Mouse (Mus musculus) midbrain, embryonic 13.5 days (tissue): ENCODE results near the gene Alpl. TPM values are rescaled to one million over a fixed set of nuclear protein-coding genes. Genes with fewer than 3 reads are reported as not detected.

Source experiments
- ATAC-seq: fragments of 200-750 bp; cut with Nextera tagmentation; 2 replicates; pipeline ENCODE4 v1.8.0; 2017; ENCODE audit warnings: mild to moderate bottlenecking, moderate TSS enrichment, moderate library complexity
- H3K27ac ChIP-seq: fragments of 300-500 bp; sonication (generic); 2 replicates; pipeline ENCODE4 v1.5.1; 2015; ENCODE audit warnings: inconsistent platforms, mild to moderate bottlenecking, moderate library complexity
- H3K27me3 ChIP-seq: fragments of 300-500 bp; sonication (generic); 2 replicates; pipeline ENCODE4 v1.6.1; 2015; ENCODE audit warnings: mild to moderate bottlenecking, inconsistent platforms
- H3K36me3 ChIP-seq: fragments of 300-500 bp; sonication (generic); 2 replicates; pipeline ENCODE4 v1.6.1; 2015; ENCODE audit warnings: mild to moderate bottlenecking, inconsistent platforms
- H3K4me1 ChIP-seq: fragments of 300-500 bp; sonication (generic); replicated peaks from 2 replicates; pipeline ENCODE4 v1.6.1; 2015; ENCODE audit warnings: inconsistent platforms
- H3K4me2 ChIP-seq: fragments of 300-500 bp; sonication (generic); replicated peaks from 2 replicates; pipeline ENCODE4 v1.6.1; 2015; ENCODE audit warnings: moderate library complexity, mild to moderate bottlenecking, inconsistent platforms
- H3K4me3 ChIP-seq: fragments of 300-500 bp; sonication (generic); replicated peaks from 2 replicates; pipeline ENCODE4 v1.5.1; 2015; ENCODE audit warnings: mild to moderate bottlenecking, inconsistent platforms
- H3K9ac ChIP-seq: fragments of 300-500 bp; sonication (generic); replicated peaks from 2 replicates; pipeline ENCODE4 v1.6.1; 2015; ENCODE audit warnings: mild to moderate bottlenecking, inconsistent platforms
- H3K9me3 ChIP-seq: fragments of 300-500 bp; sonication (generic); 2 replicates; pipeline ENCODE4 v1.6.1; 2016; ENCODE audit warnings: mild to moderate bottlenecking, inconsistent platforms
- WGBS: fragments of 180-500 bp; shearing (Covaris S2); methylation state at CpG from one replicate; pipeline ENCODE4 v1.1.7; 2015; 5-methylcytosine and 5-hydroxymethylcytosine counted together
- polyA plus RNA-seq: library from polyadenylated mRNA; unstranded; fragments of >200 nt; fragmentation: Nextera tagmentation; extraction: Ambion mirVana; gene quantifications from 2 replicates; pipeline ENCODE4 v1.2.1, GENCODE M21; 2015

The Alpl gene
- polyA plus RNA-seq, 1 experiment from 2014 or later = 8.0 TPM

GRCm38 (mm10) chr4:137797038-137797437 is 854 bp upstream of the Alpl start:
- H3K4me2 ChIP-seq = no peak overlapping the region
- WGBS = 66% methylated on average over 4 of the region's 4 CpGs
- ATAC-seq = no peak
- H3K36me3 ChIP-seq = no peaks in the 10 kb centered on the region
- H3K9ac ChIP-seq = no peak overlapping the region
- H3K27ac ChIP-seq = no peak overlapping the region
- no peak overlapping the region for H3K4me3 ChIP-seq
- no peaks in the 10 kb centered on the region for H3K9me3 ChIP-seq
- peaks cover 27% of the 10 kb centered on the region; the same call in 1 of the 2 replicates for H3K27me3 ChIP-seq
- peaks cover 26% of the 10 kb centered on the region for H3K4me1 ChIP-seq

- no peaks in the 10 kb centered on the region for H3K9me3 ChIP-seq
- H3K27ac ChIP-seq = no peak overlapping the region
- H3K4me2 ChIP-seq = no peak overlapping the region
- ATAC-seq = no peak
- no peak overlapping the region for H3K9ac ChIP-seq
- no peaks in the 10 kb centered on the region for H3K36me3 ChIP-seq
- H3K4me3 ChIP-seq = no peak overlapping the region
- peaks cover 26% of the 10 kb centered on the region for H3K4me1 ChIP-seq
- WGBS = 82% methylated on average over 13 of the region's 13 CpGs
- peaks cover 27% of the 10 kb centered on the region; the same call in 1 of the 2 replicates for H3K27me3 ChIP-seq
These were observed 1.8 kb downstream of the Alpl start for GRCm38 (mm10) chr4:137794178-137794900.

GRCm38 (mm10) chr4:137793611-137794010 is 2.6 kb downstream of the Alpl start:
- no peak for ATAC-seq
- Histone ChIP-seq H3K4me3 (no peak overlapping the region), H3K36me3 (no peaks in the 10 kb centered on the region)

GRCm38 (mm10) chr4:137791440-137791839 is 4.7 kb downstream of the Alpl start:
- Histone ChIP-seq H3K4me1 (peaks cover 35% of the 10 kb centered on the region), H3K27ac (peak overlapping the region; percentile 39; the same call in 1 of the 2 replicates), H3K9me3 (no peaks in the 10 kb centered on the region), H3K4me2 (no peak overlapping the region), H3K9ac (0 out of 2 replicates have a peak overlapping the region, but pooled peaks have one; percentile 10), H3K36me3 (no peaks in the 10 kb centered on the region), H3K4me3 (no peak overlapping the region), H3K27me3 (peaks cover 17% of the 10 kb centered on the region; the same call in 1 of the 2 replicates)
- WGBS = 7% methylated on average over 7 of the region's 7 CpGs
- no peak for ATAC-seq

More at GRCm38 (mm10) chr4:137793611-137794010, 2.6 kb downstream of the Alpl start:
- H3K4me2 ChIP-seq = no peak overlapping the region
- H3K9me3 ChIP-seq = no peaks in the 10 kb centered on the region
- peaks cover 31% of the 10 kb centered on the region for H3K4me1 ChIP-seq
- H3K9ac ChIP-seq = no peak overlapping the region
- peaks cover 27% of the 10 kb centered on the region; the same call in 1 of the 2 replicates for H3K27me3 ChIP-seq
- 92% methylated on average over 7 of the region's 7 CpGs for WGBS
- H3K27ac ChIP-seq = no peak overlapping the region

- Histone ChIP-seq H3K9me3 (no peaks in the 10 kb centered on the region), H3K4me3 (no peak overlapping the region), H3K27me3 (peaks cover 16% of the 10 kb centered on the region; the same call in 1 of the 2 replicates), H3K36me3 (no peaks in the 10 kb centered on the region), H3K27ac (peak overlapping the region; percentile 39; the same call in 1 of the 2 replicates), H3K4me2 (no peak overlapping the region), H3K9ac (0 out of 2 replicates have a peak overlapping the region, but pooled peaks have one; percentile 10), H3K4me1 (peaks cover 32% of the 10 kb centered on the region)
- no peak for ATAC-seq
- WGBS = 87% methylated on average over 5 of the region's 5 CpGs
These were observed 5.2 kb downstream of the Alpl start for GRCm38 (mm10) chr4:137790981-137791380.

- Histone ChIP-seq H3K36me3 (no peaks in the 10 kb centered on the region), H3K4me3 (no peak overlapping the region), H3K27me3 (peaks cover 2% of the 10 kb centered on the region; the same call in 1 of the 2 replicates), H3K9ac (no peak overlapping the region), H3K27ac (no peak overlapping the region; the same call in 1 of the 2 replicates), H3K4me1 (peaks cover 32% of the 10 kb centered on the region), H3K9me3 (no peaks in the 10 kb centered on the region), H3K4me2 (no peak overlapping the region)
- ATAC-seq = peak; percentile 30; the same call in 1 of the 2 replicates
- 51% methylated on average over 7 of the region's 7 CpGs for WGBS
These were observed 7.6 kb downstream of the Alpl start for GRCm38 (mm10) chr4:137788511-137789049.

- Histone ChIP-seq H3K9me3 (no peaks in the 10 kb centered on the region), H3K27ac (no peak overlapping the region), H3K4me3 (no peak overlapping the region), H3K4me1 (peaks cover 34% of the 10 kb centered on the region), H3K4me2 (no peak overlapping the region), H3K27me3 (no peaks in the 10 kb centered on the region), H3K9ac (no peak overlapping the region), H3K36me3 (no peaks in the 10 kb centered on the region)
- 85% methylated on average over 7 of the region's 7 CpGs for WGBS
- no peak for ATAC-seq
These were observed 8.4 kb downstream of the Alpl start for GRCm38 (mm10) chr4:137787589-137788289.

- Histone ChIP-seq H3K4me3 (no peak overlapping the region), H3K9ac (no peak overlapping the region), H3K9me3 (no peaks in the 10 kb centered on the region), H3K36me3 (no peaks in the 10 kb centered on the region), H3K27me3 (no peaks in the 10 kb centered on the region), H3K4me1 (peaks cover 30% of the 10 kb centered on the region), H3K4me2 (no peak overlapping the region), H3K27ac (no peak overlapping the region)
- ATAC-seq = no peak
- WGBS = 93% methylated on average over 6 of the region's 6 CpGs
These were observed 9.7 kb downstream of the Alpl start for GRCm38 (mm10) chr4:137786488-137786887.

- Histone ChIP-seq H3K4me2 (no peak overlapping the region), H3K27ac (no peak overlapping the region), H3K27me3 (no peaks in the 10 kb centered on the region), H3K4me1 (peaks cover 25% of the 10 kb centered on the region), H3K9me3 (no peaks in the 10 kb centered on the region), H3K36me3 (no peaks in the 10 kb centered on the region), H3K9ac (no peak overlapping the region), H3K4me3 (no peak overlapping the region)
- no peak for ATAC-seq
- 80% methylated on average over 6 of the region's 6 CpGs for WGBS
These were observed 10.9 kb downstream of the Alpl start for GRCm38 (mm10) chr4:137785270-137785669.

- H3K36me3 ChIP-seq = no peaks in the 10 kb centered on the region
- H3K4me1 ChIP-seq = peaks cover 25% of the 10 kb centered on the region
- H3K9ac ChIP-seq = no peak overlapping the region
- H3K4me2 ChIP-seq = no peak overlapping the region
- H3K4me3 ChIP-seq = no peak overlapping the region
- H3K27ac ChIP-seq = no peak overlapping the region
- no peaks in the 10 kb centered on the region for H3K27me3 ChIP-seq
- H3K9me3 ChIP-seq = no peaks in the 10 kb centered on the region
- WGBS = 82% methylated on average over 6 of the region's 6 CpGs
- no peak for ATAC-seq
These were observed 11.4 kb downstream of the Alpl start for GRCm38 (mm10) chr4:137784741-137785140.

- H3K4me2 ChIP-seq = no peak overlapping the region
- H3K9ac ChIP-seq = no peak overlapping the region
- H3K4me3 ChIP-seq = no peak overlapping the region
- no peaks in the 10 kb centered on the region for H3K27me3 ChIP-seq
- no peaks in the 10 kb centered on the region for H3K9me3 ChIP-seq
- H3K4me1 ChIP-seq = peaks cover 21% of the 10 kb centered on the region
- ATAC-seq = peak; percentile 27; the same call in 1 of the 2 replicates
- H3K36me3 ChIP-seq = no peaks in the 10 kb centered on the region
- 37% methylated on average over 9 of the region's 9 CpGs for WGBS
- no peak overlapping the region for H3K27ac ChIP-seq
These were observed 12.5 kb downstream of the Alpl start for GRCm38 (mm10) chr4:137783541-137784191.
